Mouse (Mus musculus) ovary, postnatal 10 days (tissue): ENCODE results near the gene Ptpro.
"Not testable (repeated sequence)": the region's sequence is repeated elsewhere in the genome, so short reads cannot be mapped to it uniquely, and the experiment has no call there.

Experiments
- DNase-seq: peaks from one replicate; pipeline ENCODE4 v3.0.0; 2022; ENCODE audit warnings: low spot score

Ptpro gene

DNA sequence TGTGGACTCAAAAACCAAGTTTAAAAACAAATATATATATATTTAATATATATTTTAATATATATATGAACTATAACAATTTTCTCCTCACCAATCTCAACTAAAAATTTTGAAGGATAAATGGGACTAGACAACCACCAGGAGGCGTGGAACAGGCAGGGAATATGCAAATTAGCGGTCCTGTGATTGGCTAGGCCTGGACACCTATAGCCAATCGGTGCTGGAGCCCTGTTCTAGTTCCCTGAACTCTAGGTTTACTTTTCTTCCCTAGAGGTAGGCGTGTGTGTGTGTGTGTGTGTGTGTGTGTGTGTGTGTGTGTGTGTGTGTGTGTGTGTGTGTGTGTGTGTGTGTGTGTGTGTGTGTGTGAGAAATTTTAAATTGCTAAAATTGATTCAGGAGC is 134.8 kb downstream of the Ptpro start:
- no peak for DNase-seq

DNA sequence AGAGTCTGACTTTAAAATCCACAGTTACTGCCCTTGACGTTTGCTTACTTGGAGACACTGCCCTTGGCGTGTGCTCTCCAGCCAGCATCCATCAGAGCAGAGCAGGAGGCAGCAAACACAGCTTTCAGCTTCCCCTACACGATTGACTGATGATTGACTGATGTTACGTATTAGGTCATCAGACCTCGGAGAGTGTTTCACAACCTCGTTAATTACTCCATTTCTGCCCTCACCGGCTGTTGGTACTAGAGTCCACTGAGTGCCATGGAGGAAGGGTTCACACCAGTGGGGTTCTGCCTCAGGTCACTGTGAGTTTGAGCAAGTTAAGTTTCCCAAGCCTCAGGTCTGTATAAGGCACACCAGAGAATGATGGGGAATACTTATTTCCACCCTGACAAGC is 143.0 kb downstream of the Ptpro start:
- DNase-seq = no peak

DNA sequence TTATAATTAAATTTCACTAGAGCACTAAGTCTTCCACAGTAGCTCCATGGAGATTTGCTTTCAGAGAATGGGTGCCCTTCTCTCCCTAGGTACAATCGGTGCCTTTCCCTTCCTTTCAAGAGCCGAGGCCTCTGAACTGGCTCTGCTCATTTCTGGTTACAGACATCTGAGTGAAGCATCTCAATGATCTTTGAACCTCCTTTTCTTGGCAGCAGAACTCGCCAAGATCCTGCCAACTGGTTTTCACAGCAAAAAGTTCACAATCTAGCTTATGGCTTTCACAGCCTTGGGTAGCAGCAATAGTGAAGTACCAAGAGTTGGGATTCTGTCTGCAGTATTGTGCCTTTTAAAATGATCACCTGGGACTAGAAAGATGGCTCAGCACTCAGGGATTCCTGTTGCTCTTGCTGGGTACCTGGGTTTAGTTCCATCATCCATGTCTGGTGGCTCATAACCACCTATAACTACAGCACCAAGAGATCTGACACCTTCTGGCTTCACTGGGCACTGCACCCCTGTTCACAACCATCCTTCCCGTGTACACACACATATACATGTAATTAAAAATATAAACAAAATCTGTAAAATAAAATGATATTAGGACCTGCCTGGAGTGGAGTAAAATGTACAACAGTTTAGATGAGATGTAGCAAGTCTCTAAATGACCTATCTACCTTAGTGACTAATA is 144.1 kb downstream of the Ptpro start:
- DNase-seq = no peak

DNA sequence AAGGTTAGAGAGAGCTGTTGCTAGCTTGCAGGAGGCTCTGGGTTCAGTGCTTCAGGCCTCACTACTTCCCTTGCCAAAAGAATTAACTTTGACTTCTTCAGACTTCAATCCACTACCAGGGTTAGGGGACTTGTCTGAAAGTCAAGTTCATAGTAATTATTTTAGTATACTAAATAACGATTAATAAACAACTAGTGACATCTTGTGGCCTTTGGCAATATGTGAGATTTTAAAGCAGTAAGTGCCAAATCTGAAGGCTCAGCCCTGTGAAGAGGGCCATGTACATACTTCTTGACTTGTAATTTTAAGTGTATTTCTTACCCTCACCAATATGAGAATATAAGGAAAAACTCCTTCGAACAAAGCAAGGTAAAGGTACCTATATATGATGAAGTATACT is 145.2 kb downstream of the Ptpro start:
- no peak for DNase-seq

DNA sequence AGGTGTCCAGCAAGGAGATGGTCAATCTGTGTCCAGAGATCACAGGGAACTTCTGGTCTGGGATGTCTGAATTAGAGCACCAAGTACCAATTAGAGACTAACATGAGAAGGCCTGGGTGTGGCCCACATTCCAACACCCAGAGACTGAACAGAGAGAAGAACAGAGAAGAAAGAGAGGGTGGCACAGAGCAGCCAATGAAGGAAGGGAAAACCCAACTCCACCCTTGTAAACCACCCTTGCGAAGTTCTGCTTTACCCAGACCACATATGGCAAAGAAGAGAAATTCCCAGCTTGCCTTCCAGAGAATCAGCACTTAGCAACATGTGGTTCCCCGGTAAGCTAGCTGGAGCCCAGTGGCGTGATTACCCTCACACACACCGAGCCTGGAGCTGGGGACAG is 152.1 kb downstream of the Ptpro start:
- no peak for DNase-seq

DNA sequence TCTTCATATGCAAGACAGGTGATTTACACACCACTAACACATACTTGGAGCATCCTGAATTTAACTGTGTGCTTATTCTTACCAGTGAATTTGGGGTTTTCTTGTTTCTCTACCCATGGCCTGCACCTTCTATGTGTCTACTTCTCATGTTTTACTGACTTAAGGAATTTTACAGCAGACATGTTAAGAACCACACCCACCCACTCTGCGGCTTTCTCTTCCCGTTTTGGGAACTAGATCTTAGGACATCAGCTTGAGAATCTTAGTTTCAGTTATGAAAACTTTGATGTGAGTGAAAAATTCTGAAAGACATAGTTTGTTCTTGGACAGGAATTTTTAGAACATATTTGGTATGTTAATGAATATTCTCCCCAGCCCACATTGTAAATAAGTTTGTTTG is 153.6 kb downstream of the Ptpro start:
- DNase-seq = no peak

DNA sequence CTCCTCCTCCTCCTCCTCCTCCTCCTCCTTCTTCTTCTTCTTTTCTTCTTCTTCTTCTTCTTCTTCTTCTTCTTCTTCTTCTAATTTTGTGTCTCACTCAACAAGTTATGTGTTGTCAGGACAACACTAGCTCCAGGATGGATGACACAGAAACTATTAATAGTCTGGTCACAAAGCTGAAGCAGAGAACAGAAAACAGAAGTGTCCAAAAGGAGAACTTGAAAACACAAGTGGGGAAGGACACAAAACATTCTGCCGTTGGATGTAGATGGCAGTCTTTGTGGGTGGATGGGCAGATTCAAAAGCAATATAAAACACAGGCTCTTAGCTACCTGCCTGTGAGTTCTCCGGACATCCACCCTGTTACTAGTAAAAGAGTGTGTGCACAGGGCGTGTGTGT is 158.4 kb downstream of the Ptpro start:
- DNase-seq = no peak

DNA sequence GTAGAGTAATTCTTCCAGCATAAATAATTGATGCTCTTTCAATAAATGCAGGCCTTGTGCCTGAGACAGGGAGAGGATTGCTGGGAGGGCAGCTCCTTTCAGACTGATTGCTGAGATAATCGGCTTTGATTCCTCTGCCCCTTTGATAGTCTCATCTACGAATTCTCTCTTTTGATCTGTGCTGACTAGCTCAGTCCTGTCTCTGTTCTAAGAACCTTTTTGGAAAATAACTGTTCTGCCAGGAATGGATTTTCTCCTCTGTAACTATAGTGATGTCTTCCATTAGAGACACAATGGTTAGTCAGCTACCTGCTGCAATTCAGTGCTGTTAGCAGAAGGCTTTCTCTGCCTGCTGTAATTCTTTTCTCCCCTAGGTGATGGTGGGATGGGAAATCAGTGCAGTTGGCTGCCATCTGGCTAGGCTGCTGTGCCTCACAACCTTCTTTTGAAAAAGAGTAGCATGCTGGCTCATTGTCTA is 159.8 kb downstream of the Ptpro start:
- DNase-seq = no peak

DNA sequence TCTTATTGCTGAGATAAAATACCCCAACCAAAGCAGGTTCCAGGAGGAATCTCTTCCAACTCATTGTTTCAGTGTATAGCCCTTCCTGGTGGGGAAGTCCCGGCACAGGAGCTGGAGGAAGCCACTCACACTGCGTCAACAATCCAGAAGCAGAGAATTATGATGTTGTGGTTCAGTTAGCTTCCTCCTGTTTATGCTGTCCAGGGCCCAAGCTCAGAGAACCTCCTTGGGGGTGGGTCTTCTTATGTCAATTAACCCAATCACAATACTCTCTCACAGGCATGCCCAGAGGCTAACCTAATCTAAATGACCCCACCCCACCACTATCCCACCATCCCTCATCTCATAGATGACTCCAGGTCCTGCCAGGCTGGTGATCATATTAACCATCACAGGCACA is 160.9 kb downstream of the Ptpro start:
- DNase-seq = no peak

DNA sequence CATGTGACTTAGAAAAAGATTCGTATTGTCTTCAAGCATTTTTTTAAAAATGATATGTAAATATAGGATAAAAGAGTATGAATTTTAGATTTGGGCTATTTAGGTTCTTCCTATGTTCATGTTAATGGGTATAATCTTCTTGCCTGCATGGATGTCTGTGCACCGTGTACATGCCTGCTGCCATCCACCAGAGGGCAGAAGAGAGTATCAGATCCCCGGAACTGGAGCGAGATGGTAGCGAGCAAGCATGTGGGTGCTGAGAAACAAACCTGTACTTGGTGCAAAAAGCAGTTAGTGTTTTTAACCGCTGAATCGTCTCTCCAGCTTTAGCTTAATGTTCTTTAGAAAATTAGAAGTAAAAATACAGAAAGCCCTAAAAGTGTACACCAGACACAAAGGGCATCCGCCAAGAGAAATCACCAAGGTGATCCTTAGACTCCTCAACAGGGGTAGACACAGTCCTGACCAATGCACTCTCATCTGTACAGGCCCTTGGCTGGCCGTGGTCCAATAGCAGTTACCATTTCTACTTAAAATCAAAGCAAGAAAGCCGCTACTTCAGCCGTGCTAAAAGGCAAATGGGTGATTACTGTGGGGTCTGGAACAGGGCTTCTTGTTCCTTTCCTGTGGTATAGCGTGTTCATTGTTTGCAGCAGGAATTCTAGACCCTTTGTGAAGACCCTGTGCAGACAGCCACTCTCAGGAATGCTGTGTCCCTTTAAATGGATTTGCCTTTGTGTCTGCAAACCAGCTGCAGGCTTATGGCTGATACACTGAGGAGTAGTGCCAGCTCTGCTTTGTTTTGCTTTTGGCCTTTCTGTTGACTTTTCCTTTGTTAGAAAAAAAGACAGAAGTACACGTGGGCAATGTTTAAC is 162.6 kb downstream of the Ptpro start:
- no peak for DNase-seq

DNA sequence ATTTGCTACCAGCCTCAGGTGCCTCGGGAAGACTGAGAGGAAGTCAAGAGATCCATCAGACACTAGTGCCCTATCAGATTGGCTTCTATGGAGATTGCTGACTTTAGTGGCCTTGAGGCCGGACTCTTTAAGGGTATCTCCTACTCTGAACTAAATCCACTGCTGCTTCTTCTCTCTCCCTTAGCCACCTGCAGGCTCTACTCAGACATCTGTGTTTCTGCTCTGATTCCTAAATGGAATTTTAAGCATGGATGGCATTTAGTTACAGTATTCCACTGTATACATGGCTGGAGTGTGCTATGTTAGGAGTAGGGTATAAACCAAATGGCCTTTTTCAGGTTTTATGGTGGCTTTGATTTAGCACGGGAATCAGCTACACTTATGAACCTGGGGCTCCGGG is 170.7 kb downstream of the Ptpro start:
- DNase-seq = no peak

DNA sequence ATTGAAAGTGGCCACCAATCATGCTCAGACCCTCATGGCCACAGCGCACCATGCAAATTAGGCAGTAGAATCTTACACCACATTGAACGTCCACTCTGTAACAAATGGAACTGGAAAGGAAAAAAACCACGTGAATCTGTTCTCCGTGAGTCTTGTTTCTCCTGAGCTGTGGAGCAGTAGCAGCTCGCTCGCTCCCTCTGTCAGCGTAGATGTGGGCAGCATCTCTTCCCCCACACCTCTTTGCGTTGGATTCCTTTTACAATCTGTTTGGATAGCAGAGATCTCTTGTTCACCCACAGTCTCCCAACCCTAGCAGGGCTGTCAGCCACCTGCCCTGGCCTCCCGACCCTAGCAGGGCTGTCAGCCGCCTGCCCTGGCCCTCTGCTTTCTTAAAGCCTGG is 171.7 kb downstream of the Ptpro start:
- DNase-seq = no peak

DNA sequence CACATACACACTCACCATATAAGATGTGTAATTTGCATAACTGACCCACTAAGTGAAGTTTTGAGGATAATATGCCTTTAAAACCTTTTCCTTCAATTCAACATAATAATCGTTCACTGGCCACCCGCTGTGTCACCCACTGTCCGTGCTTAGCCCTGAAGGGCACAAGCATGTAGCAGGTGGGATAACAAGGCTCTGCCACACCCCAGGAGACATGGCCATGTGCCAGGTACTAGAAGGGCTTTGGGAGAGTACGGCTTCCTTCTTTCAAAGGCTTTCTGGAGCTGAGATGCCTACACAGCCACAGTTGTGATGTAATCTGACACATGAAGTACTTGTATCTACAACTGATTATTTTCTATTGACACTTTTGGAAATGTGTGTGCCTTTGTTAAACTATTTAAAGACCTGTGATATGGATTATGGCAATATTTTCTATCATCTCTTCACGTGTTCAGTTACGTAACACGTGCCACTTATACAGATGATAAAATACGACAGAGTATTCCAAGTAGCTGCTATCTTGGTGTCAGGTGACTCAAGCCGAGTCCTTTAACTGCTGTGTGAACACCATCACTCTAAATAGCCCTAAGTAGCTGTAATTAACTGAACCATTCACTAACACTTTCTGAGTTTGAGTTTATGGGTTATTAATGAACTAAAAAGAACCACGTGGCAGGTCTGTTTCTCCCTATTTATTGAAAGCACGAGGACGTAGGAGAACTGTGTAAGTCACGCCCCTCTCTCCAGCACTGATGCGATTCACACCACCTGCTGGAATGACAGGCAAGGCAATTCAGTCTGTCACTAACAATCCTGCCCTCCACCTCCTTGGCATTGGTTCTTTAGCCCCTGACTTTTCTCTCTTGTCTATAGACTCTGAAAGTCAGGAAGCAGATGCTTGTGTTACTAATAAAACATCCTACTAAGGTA is 173.6 kb downstream of the Ptpro start:
- no peak for DNase-seq

DNA sequence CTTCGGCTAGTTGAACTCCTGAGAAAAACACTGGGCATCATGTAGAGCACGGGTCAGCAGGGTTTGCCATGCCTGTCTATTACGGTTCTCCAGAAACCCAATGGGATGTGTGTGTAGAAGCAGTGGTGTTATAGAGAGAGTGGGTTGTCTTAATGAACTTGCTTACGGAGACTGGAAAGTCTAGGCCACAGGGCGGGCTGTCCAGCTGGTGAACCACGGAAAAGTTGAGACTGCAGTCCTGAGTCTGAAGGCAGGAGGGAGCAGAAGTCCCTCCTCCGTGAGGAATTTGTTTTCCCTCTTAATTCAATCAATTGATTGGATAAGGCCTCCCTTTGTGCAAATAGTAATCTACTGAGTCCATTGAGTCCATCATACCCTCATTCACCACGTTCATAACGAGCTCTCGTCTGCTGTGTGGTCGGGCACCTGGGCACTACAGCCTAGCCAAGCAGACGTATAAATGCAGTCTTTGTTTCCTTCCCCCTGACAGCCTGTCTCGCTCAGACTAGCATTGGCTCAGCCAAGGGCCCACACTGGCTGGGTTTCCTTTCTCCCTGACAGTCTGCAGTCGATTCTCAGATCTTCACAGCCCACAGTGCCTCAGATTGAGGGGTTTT is 181.5 kb downstream of the Ptpro start:
- no peak for DNase-seq

DNA sequence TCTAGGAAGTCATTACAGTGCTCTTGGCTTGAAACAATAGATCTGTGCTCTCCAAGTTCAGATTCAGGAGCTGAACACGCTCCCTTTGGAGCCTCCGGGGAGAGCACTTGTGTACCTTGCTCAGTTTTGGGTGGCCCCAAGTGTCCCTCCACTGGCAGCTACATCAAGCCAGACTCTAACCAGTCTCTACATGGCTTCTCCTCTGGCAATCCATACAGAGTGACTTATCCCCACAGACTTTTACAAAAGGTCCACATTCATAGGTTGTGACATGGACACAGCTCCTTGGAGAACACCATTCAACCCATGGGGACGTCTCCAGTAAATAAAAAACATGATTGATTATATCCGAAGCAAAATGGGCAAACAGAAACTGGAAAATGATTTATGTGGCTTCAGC is 185.4 kb downstream of the Ptpro start:
- no peak for DNase-seq

DNA sequence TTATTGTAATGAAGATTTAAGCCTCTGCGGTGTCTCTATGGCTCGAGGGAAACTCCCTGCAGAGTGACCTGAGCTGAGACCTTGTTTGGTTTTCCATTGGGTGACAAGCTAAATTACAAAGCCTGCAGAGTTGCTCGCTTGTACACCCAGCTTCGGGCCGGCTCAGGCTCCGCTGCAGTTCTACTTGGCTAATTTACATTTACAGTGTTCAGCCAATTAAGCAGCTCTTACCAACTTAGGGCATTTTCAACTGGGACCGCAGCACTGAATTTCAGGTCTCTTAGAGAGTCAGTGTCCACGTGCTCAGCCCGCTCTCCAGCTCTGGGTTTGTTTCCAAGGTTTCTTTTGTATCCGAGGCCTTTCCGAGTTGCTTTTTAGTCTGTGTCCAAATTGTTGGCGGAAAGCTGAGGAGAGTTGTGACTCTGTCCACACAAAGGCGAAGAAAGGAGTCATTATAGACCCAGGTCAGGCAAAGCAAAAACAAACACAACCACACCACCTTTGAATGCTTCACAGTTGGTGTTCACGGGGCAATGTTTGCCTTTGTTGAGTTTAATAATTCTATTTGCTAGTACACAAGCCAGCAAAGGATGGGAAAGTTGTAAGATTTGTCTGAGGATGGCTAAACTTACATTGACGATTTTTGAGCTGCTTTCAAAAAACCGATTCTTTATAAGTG is 185.9 kb downstream of the Ptpro start:
- DNase-seq = no peak

DNA sequence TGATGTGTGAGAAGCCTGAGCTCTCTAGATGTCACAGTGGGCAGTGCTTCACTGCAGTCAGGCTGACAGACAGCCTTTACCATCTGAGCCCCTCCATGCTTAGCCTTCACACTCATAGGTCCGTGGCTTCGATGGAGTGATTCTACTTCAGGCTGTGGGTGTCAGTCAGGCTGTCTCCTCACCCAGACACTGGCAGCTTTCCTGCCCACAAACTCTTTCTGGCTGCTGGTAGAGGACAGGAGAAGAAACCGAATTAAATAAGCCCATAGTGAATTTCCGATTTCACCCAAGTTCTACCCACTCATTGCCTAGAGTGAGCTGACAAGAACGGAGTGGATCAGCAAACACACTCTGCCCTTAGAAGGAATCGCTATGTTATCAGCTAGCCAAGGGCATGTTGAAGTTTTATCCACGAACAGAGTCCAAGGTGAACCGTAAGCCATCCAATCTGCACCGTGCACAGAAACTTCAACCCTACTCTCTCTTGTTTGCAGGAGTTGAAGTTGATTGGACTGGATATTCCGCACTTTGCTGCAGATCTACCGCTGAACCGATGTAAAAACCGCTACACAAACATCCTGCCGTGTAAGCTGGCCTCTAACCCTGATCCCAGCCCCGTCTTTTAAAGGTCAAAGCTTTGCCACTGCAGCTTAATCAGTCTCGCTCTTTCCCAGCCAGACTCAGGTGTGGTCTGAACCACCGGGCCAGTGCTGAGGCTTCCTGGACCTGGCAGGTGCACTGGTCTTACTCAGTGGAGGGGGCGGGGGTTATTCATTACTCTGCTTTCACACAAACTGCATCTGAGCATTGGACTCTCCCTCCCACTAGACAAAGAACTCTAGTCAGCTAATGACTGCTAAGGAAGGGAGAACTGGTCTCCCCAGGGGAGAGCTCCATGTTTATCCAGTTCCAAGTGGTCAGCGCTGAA is 188.7 kb downstream of the Ptpro start:
- DNase-seq = no peak

DNA sequence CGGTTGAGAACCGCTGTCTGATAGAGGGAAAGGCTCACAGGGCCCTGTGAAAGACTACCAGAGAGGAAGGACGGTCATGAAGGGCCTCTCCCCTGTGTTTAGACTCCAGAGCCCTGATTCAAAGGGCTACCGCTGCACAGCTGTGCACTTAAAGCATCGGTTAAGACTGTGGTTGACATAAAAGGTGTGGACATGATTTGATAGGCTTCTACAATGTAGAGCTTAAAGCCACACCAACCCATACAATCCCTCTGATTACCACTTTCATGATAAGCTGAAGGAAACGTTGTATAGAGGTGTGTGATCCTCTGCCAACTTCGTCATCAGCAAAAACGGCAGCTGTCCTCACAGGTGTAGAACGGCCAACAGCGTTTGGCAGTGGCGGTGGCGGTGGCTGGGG is 191.0 kb downstream of the Ptpro start:
- DNase-seq = no peak

DNA sequence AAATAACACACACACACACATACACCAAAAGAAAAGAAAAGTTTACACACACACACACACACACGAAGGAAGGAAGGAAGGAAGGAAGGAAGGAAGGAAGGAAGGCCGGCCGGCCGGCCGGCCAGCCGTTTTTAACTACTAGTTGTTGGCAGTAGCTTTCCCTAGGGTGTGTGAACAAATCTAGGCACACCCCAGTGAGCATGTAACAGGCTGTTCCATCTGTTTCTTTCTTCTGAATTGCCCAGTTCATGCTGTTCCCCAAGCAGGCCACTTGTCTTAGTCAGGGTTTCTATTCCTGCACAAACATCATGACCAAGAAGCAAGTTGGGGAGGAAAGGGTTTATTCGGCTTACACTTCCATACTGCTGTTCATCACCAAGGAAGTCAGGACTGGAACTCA is 194.0 kb downstream of the Ptpro start:
- not testable (repeated sequence) for DNase-seq

DNA sequence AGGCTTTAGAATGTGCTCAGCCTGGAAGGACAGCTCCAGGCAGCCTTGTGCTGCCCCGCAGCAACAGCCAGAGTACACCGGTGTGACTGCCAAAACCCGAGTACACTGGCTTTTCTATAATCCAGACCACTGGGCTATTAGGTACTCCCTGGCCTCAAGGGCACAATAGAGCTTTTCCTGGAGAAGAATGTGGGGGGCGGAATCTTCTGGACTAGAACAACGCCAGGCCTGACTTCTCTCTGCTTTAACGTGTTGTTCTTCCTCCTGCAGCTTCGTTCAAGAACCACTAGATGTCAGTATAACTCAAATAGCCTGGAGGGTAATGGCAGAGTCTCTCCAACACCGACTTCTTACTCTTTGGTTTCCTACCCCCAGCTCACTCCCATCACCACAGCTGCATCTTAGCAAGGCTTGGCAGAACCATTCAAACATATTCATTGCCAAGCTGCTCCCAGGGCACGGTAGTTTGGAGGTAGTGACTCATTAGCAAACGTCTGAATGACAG is 203.5 kb downstream of the Ptpro start:
- DNase-seq = peak; percentile 15
